In genomic region chr14:61327007-61327406, GRCm38 (mm10) we compare ENCODE assay signal across 8 mouse cellular contexts. TPM values are rescaled to one million over a fixed set of nuclear protein-coding genes. Genes with fewer than 3 reads are reported as not detected.
DNase-seq lines count a peak whose midpoint lies in the region; ATAC-seq and TF ChIP-seq lines count a peak whose summit lies in the region.
"Not testable (repeated sequence)": the region's sequence is repeated elsewhere in the genome, so short reads cannot be mapped to it uniquely, and the experiment has no call there.

No protein-coding gene starts in this region.

- WGBS in forebrain, postnatal 0 days = 19% methylated on average over 6 of the region's 6 CpGs
- WGBS in kidney, adult 2 months = 43% methylated on average over 6 of the region's 6 CpGs
- WGBS in liver, embryonic 14.5 days (ENCODE audit: insufficient replicate concordance) = 19% methylated on average over 6 of the region's 6 CpGs

- TF ChIP-seq EP300 in MEL (IDR thresholded peaks at IDR 0.05; ENCODE audit: low read depth in 1 of 2, low read length in 2 of 2); liver, embryonic 14.5 days (IDR thresholded peaks at IDR 0.05; ENCODE audit: low read depth): not testable (repeated sequence)

- H3K27me3 ChIP-seq in MEL (ENCODE audit: control insufficient read depth in 1 of 2, insufficient read depth in 2 of 2, low read length in 2 of 2); forebrain, postnatal 0 days (ENCODE audit: insufficient read depth, low read length); kidney, adult 2 months (replicated peaks; ENCODE audit: control insufficient read depth, insufficient read depth, low read length); liver, embryonic 14.5 days (ENCODE audit: control insufficient read depth, insufficient read depth, low read length): not testable (repeated sequence)

- not testable (repeated sequence) for H3K79me2 ChIP-seq in MEL (ENCODE audit: control insufficient read depth, insufficient read depth, low read length, poor library complexity)

- TF ChIP-seq CTCF in MEL (IDR thresholded peaks at IDR 0.05 in 2 of 3, conservative IDR thresholded peaks at IDR 0.05 in 1 of 3; ENCODE audit: control insufficient read depth in 1 of 3, insufficient read depth in 1 of 3, low read depth in 2 of 3, low read length in 3 of 3, poor library complexity in 1 of 3, severe bottlenecking in 1 of 3) = peak in 2 of 3 experiments; percentile 8 to 40; a peak in 2 of 6 replicates
- TF ChIP-seq CTCF in forebrain, postnatal 0 days (IDR thresholded peaks at IDR 0.05; ENCODE audit: low read depth) = peak; percentile 22; the same call in 1 of the 2 replicates
- TF ChIP-seq CTCF in kidney, adult 2 months (conservative IDR thresholded peaks at IDR 0.05; ENCODE audit: insufficient read depth, insufficient read length, low read depth, low read length) = peak; percentile 18; the same call in 1 of the 2 replicates
- peak; percentile 24; the same call in 1 of the 2 replicates for TF ChIP-seq CTCF in liver, embryonic 14.5 days (IDR thresholded peaks at IDR 0.05; ENCODE audit: low read depth)

- peaks cover 0 to 11% of the 10 kb centered on the region in 2 experiments; a peak in 1 of 4 replicates for H3K36me3 ChIP-seq in MEL (ENCODE audit: control insufficient read depth in 1 of 2, insufficient read depth in 2 of 2, low read length in 2 of 2)
- not testable (repeated sequence) for H3K36me3 ChIP-seq in forebrain, postnatal 0 days (ENCODE audit: insufficient read depth); kidney, adult 2 months (ENCODE audit: control insufficient read depth, insufficient read depth, low read length); liver, embryonic 14.5 days (replicated peaks; ENCODE audit: control insufficient read depth, insufficient read depth, low read depth)

- not testable (repeated sequence) for ATAC-seq in forebrain, postnatal 0 days; liver, embryonic 14.5 days (ENCODE audit: insufficient read depth)

- not testable (repeated sequence) for TF ChIP-seq POLR2A in MEL (IDR thresholded peaks at IDR 0.05; ENCODE audit: control insufficient read depth in 1 of 2, insufficient read depth in 1 of 2, low read depth in 1 of 2, low read length in 2 of 2, poor library complexity in 1 of 2); kidney, adult 2 months (IDR thresholded peaks at IDR 0.05; ENCODE audit: low read depth, low read length)

- TF ChIP-seq RAD21 in MEL (IDR thresholded peaks at IDR 0.05; ENCODE audit: low read depth, low read length) = not testable (repeated sequence)

- not testable (repeated sequence) for H3K4me2 ChIP-seq in forebrain, postnatal 0 days (ENCODE audit: low read depth)
- H3K4me2 ChIP-seq in liver, embryonic 14.5 days (ENCODE audit: low read depth) = peak overlapping the region; percentile 33; the same call in 1 of the 2 replicates

- peaks cover 3 to 11% of the 10 kb centered on the region in 2 experiments for H3K4me1 ChIP-seq in MEL (ENCODE audit: control insufficient read depth in 1 of 2, insufficient read depth in 2 of 2, low read length in 2 of 2)
- peaks cover 15% of the 10 kb centered on the region for H3K4me1 ChIP-seq in forebrain, postnatal 0 days (ENCODE audit: insufficient read depth)
- not testable (repeated sequence) for H3K4me1 ChIP-seq in kidney, adult 2 months (ENCODE audit: control insufficient read depth, insufficient read depth, low read length); liver, embryonic 14.5 days (replicated peaks; ENCODE audit: control insufficient read depth in 2 of 2, insufficient read depth in 2 of 2, low read length in 1 of 2)

- not testable (repeated sequence) for H3K27ac ChIP-seq in MEL (ENCODE audit: control insufficient read depth, low read depth, low read length); kidney, adult 2 months (ENCODE audit: insufficient read depth, low read depth, low read length); liver, embryonic 14.5 days
- H3K27ac ChIP-seq in forebrain, postnatal 0 days (ENCODE audit: low read depth, low read length) = peak overlapping the region; percentile 88; the same call in 1 of the 2 replicates

- H3K9me3 ChIP-seq in MEL (replicated peaks; ENCODE audit: insufficient read depth, low read length); forebrain, postnatal 0 days (ENCODE audit: low read length); liver, embryonic 14.5 days (ENCODE audit: control insufficient read depth, low read length): not testable (repeated sequence)

- peak; percentile 59 for DNase-seq in A20 (ENCODE audit: low read depth, low spot score)
- peak; percentile 37 for DNase-seq in MEL (ENCODE audit: low read depth, low spot score)
- DNase-seq in adrenal gland, postnatal 10 days = peak; percentile 28
- peak; percentile 50 for DNase-seq in cerebellum, adult 9-10 months
- not testable (repeated sequence) for DNase-seq in forebrain, postnatal 0 days; kidney, adult 2 months; liver, embryonic 14.5 days (ENCODE audit: low read depth in 3 of 3, low spot score in 3 of 3)
- peak; percentile 16 for DNase-seq in retina, embryonic 14.5 days (ENCODE audit: low spot score)

- not testable (repeated sequence) for H3K9ac ChIP-seq in MEL (ENCODE audit: control insufficient read depth, low read depth, low read length, poor library complexity, severe bottlenecking); forebrain, postnatal 0 days; liver, embryonic 14.5 days (replicated peaks)

- not testable (repeated sequence) for H3K4me3 ChIP-seq in MEL (ENCODE audit: control insufficient read depth in 1 of 2, insufficient read depth in 1 of 2, low read depth in 2 of 2, low read length in 2 of 2); forebrain, postnatal 0 days (ENCODE audit: low read depth, low read length); kidney, adult 2 months (ENCODE audit: insufficient read depth, low read depth, low read length); liver, embryonic 14.5 days (ENCODE audit: insufficient read depth in 1 of 2, low read depth in 2 of 2, low read length in 2 of 2)

TF ChIP-seq in MEL, 35 proteins besides CTCF, POLR2A, EP300 and RAD21:
- peak; percentile 26 for TF ChIP-seq SMC3 (IDR thresholded peaks at IDR 0.05; ENCODE audit: low read depth, low read length)
TF ChIP-seq in MEL: peak in this region for 1; not testable (repeated sequence) for 34.

RNA-seq across cellular contexts. Expression of gene Arl11, which starts 17.5 kb away (rescaled TPM):
- 0.12 and 0.16 TPM in 2 replicates for total RNA-seq in MEL (2012; rRNA removed)
- under 1 TPM in 1 of 2 experiments, not detected in 1; 0.68 TPM for polyA plus RNA-seq in MEL (2012; ENCODE audit: insufficient read depth in 1 of 2, insufficient read length in 2 of 2, low read depth in 1 of 2, low replicate concordance in 2 of 2, missing spikeins in 1 of 2)
- 1 to 10 TPM in 1 of 2 experiments, under 1 TPM in 1; 0.85 to 1.1 TPM for total RNA-seq in adrenal gland, postnatal 10 days (2021)
- total RNA-seq in forebrain, postnatal 0 days (2014; rRNA removed) = 0.23 and 0.57 TPM in 2 replicates
- 0.54 and 0.62 TPM in 2 replicates for polyA plus RNA-seq in forebrain, postnatal 0 days (2015; fragmentation: Nextera tagmentation; extraction: Ambion mirVana)
- polyA plus RNA-seq in kidney, adult 2 months (2012; rRNA removed) = 0.39 and 0.74 TPM in 2 replicates
- polyA plus RNA-seq in liver, embryonic 14.5 days (2012; rRNA removed) = 1.1 and 1.6 TPM in 2 replicates
- polyA plus RNA-seq in liver, embryonic 14.5 days (2014; fragmentation: Nextera tagmentation; extraction: Ambion mirVana) = 1.4 and 1.8 TPM in 2 replicates

RNA-seq across cellular contexts. Expression of gene Ebpl, which starts 33.2 kb away (rescaled TPM):
- 1.0 and 1.2 TPM in 2 replicates for total RNA-seq in MEL (2012; rRNA removed)
- polyA plus RNA-seq in MEL (2012; ENCODE audit: insufficient read depth in 1 of 2, insufficient read length in 2 of 2, low read depth in 1 of 2, low replicate concordance in 2 of 2, missing spikeins in 1 of 2) = 10 to 100 TPM in 1 of 2 experiments, 1 to 10 TPM in 1; 3.4 to 14.3 TPM
- total RNA-seq in adrenal gland, postnatal 10 days (2021) = 1 to 10 TPM; 6.6 to 7.1 TPM
- 2.7 and 3.4 TPM in 2 replicates for total RNA-seq in forebrain, postnatal 0 days (2014; rRNA removed)
- 9.3 and 9.7 TPM in 2 replicates for polyA plus RNA-seq in forebrain, postnatal 0 days (2015; fragmentation: Nextera tagmentation; extraction: Ambion mirVana)
- polyA plus RNA-seq in kidney, adult 2 months (2012; rRNA removed) = 1.5 and 2.0 TPM in 2 replicates
- polyA plus RNA-seq in liver, embryonic 14.5 days (2012; rRNA removed) = 0.90 and 1.1 TPM in 2 replicates
- polyA plus RNA-seq in liver, embryonic 14.5 days (2014; fragmentation: Nextera tagmentation; extraction: Ambion mirVana) = 4.7 and 4.9 TPM in 2 replicates
